Mouse (Mus musculus) brain, embryonic 14.5 days (tissue): ENCODE results near the gene Slc44a5.

Experiments
- CTCF ChIP-seq: fragments of 200-500 bp; IDR thresholded peaks from 2 replicates; pipeline ENCODE4 v1.5.1; 2012; ENCODE audit warnings: inconsistent platforms, mild to moderate bottlenecking, moderate library complexity, borderline replicate concordance; ENCODE audit not compliant: insufficient read depth, insufficient read length; ENCODE audit errors: extremely low read depth
- POLR2A ChIP-seq: fragments of 200-500 bp; IDR thresholded peaks from 2 replicates; pipeline ENCODE4 v1.6.1; 2012; ENCODE audit warnings: mild to moderate bottlenecking, inconsistent platforms, borderline replicate concordance; ENCODE audit not compliant: poor library complexity, insufficient read depth, insufficient read length, severe bottlenecking; ENCODE audit errors: extremely low read depth

GRCm38 (mm10) chr3:153944335-153944990, 28.8 kb upstream of the Slc44a5 start, which contains the start of gene Acadm:
- TF ChIP-seq CTCF (no peak), POLR2A (peak; percentile 48; the same call in 1 of the 2 replicates)
